Comparison of ENCODE assay signal across 8 mouse cellular contexts in genomic region chr12:69087928-69088609, GRCm38 (mm10).
DNase-seq lines count a peak whose midpoint lies in the region; ATAC-seq and TF ChIP-seq lines count a peak whose summit lies in the region.

No protein-coding gene starts in this region.

- H3K4me3 ChIP-seq in thymus, adult 2 months (ENCODE audit: control insufficient read depth, insufficient read depth, low read length) = no peak overlapping the region
- H3K4me3 ChIP-seq in forebrain, embryonic 14.5 days (ENCODE audit: low read depth, low read length) = no peak overlapping the region

- H3K9ac ChIP-seq in forebrain, embryonic 14.5 days (ENCODE audit: low read length) = no peak overlapping the region

- TF ChIP-seq POLR2A in thymus, adult 2 months (IDR thresholded peaks at IDR 0.05; ENCODE audit: control insufficient read depth, extremely low read depth, insufficient read depth, low read length, poor library complexity) = no peak

- H3K9me3 ChIP-seq in forebrain, embryonic 14.5 days (replicated peaks; ENCODE audit: control insufficient read depth, low read length) = no peaks in the 10 kb centered on the region

- no peak for TF ChIP-seq CTCF in thymus, adult 2 months (IDR thresholded peaks at IDR 0.05; ENCODE audit: borderline replicate concordance, control insufficient read depth, extremely low read depth, insufficient read depth, low read length, poor library complexity)

- H3K27ac ChIP-seq in thymus, adult 2 months (ENCODE audit: control insufficient read depth, insufficient read depth, low read length) = no peak overlapping the region
- H3K27ac ChIP-seq in forebrain, embryonic 14.5 days (ENCODE audit: low read depth, low read length) = no peak overlapping the region

- WGBS in thymus, adult 2 months = 68% methylated on average over 9 of the region's 9 CpGs
- 64% methylated on average over 9 of the region's 9 CpGs for WGBS in forebrain, embryonic 14.5 days

- H3K36me3 ChIP-seq in thymus, adult 2 months (ENCODE audit: control insufficient read depth, insufficient read depth, low read length) = no peaks in the 10 kb centered on the region
- H3K36me3 ChIP-seq in forebrain, embryonic 14.5 days (ENCODE audit: control insufficient read depth, insufficient read depth, low read length) = no peaks in the 10 kb centered on the region

- no peaks in the 10 kb centered on the region for H3K27me3 ChIP-seq in thymus, adult 2 months (ENCODE audit: control insufficient read depth, insufficient read depth, low read length)
- no peaks in the 10 kb centered on the region for H3K27me3 ChIP-seq in forebrain, embryonic 14.5 days (replicated peaks; ENCODE audit: control insufficient read depth, insufficient read depth, low read length)

- H3K4me1 ChIP-seq in thymus, adult 2 months (replicated peaks; ENCODE audit: control insufficient read depth, insufficient read depth, low read length) = no peaks in the 10 kb centered on the region
- no peaks in the 10 kb centered on the region for H3K4me1 ChIP-seq in forebrain, embryonic 14.5 days (ENCODE audit: control insufficient read depth, insufficient read depth, low read length)

- ATAC-seq in cerebellum, adult (ENCODE audit: insufficient number of reproducible peaks, low FRiP score, low TSS enrichment) = no peak
- peak; percentile 55 for ATAC-seq in forebrain, embryonic 14.5 days

- peak; percentile 68 to 85 for DNase-seq in cerebellum, postnatal 10 days
- peak; percentile 9 for DNase-seq in thymus, adult 2 months
- DNase-seq in thymus, postnatal 25 days = no peak
- peak; percentile 88 for DNase-seq in forebrain, embryonic 14.5 days (ENCODE audit: low spot score)
- DNase-seq in kidney, postnatal 36 days = peak; percentile 19 to 20
- DNase-seq in naive thymus-derived CD4-positive, alpha-beta T cell, adult 2 months (ENCODE audit: low read depth) = peak; percentile 37
- no peak for DNase-seq in gastrocnemius, postnatal 10 days

- peak overlapping the region; percentile 23 for H3K4me2 ChIP-seq in forebrain, embryonic 14.5 days (ENCODE audit: low read length)

Comparison
In these comparisons a context has a peak if more than half of its experiments do, and no peak if none do; other contexts are left out.
1. DNase-seq: peak in cerebellum, postnatal 10 days (2 of 2), thymus, adult 2 months (single experiment), forebrain, embryonic 14.5 days (single experiment), kidney, postnatal 36 days (2 of 2) and naive thymus-derived CD4-positive, alpha-beta T cell, adult 2 months (single experiment); none in thymus, postnatal 25 days (single experiment) and gastrocnemius, postnatal 10 days (single experiment).